Mouse (Mus musculus) liver, embryonic 15.5 days (tissue): ENCODE measurements around the gene Olfr552. TPM values are rescaled to one million over a fixed set of nuclear protein-coding genes. Genes with fewer than 3 reads are reported as not detected.

Experiments
- ATAC-seq: fragments of 200-750 bp; cut with Nextera tagmentation; 2 replicates; pipeline ENCODE4 v1.8.0; 2017; ENCODE audit warnings: moderate number of reproducible peaks, mild to moderate bottlenecking, moderate library complexity; ENCODE audit not compliant: insufficient read depth
- H3K27ac ChIP-seq: fragments of 300-500 bp; sonication (generic); replicated peaks from 2 replicates; pipeline ENCODE4 v1.5.1; 2015; ENCODE audit warnings: mild to moderate bottlenecking, inconsistent platforms
- H3K27me3 ChIP-seq: fragments of 300-500 bp; sonication (generic); 2 replicates; pipeline ENCODE4 v1.6.1; 2015; ENCODE audit warnings: mild to moderate bottlenecking, inconsistent platforms
- H3K36me3 ChIP-seq: fragments of 300-500 bp; sonication (generic); replicated peaks from 2 replicates; pipeline ENCODE4 v1.6.1; 2015; ENCODE audit warnings: moderate library complexity, mild to moderate bottlenecking, inconsistent platforms
- H3K4me1 ChIP-seq: fragments of 300-500 bp; sonication (generic); replicated peaks from 2 replicates; pipeline ENCODE4 v1.6.1; 2015; ENCODE audit warnings: inconsistent platforms
- H3K4me2 ChIP-seq: fragments of 300-500 bp; sonication (generic); 2 replicates; pipeline ENCODE4 v1.6.1; 2015; ENCODE audit warnings: moderate library complexity, mild to moderate bottlenecking, inconsistent platforms
- H3K4me3 ChIP-seq: fragments of 300-500 bp; sonication (generic); replicated peaks from 2 replicates; pipeline ENCODE4 v1.5.1; 2015; ENCODE audit warnings: mild to moderate bottlenecking, inconsistent platforms
- H3K9ac ChIP-seq: fragments of 300-500 bp; sonication (generic); 2 replicates; pipeline ENCODE4 v1.6.1; 2015; ENCODE audit warnings: moderate library complexity, mild to moderate bottlenecking, inconsistent platforms
- H3K9me3 ChIP-seq: fragments of 300-500 bp; sonication (generic); replicated peaks from 2 replicates; pipeline ENCODE4 v1.6.1; 2016; ENCODE audit warnings: inconsistent platforms
- WGBS: fragments of 180-500 bp; shearing (Covaris S2); methylation state at CpG from one replicate; pipeline ENCODE4 v1.1.7; 2015; ENCODE audit warnings: mixed read lengths; ENCODE audit not compliant: insufficient replicate concordance; 5-methylcytosine and 5-hydroxymethylcytosine counted together
- polyA plus RNA-seq: library from polyadenylated mRNA; unstranded; fragments of >200 nt; fragmentation: Nextera tagmentation; extraction: Ambion mirVana; gene quantifications from 2 replicates; pipeline ENCODE4 v1.2.1, GENCODE M21; 2015

Olfr552 gene
- polyA plus RNA-seq = not detected in 2 replicates

DNA sequence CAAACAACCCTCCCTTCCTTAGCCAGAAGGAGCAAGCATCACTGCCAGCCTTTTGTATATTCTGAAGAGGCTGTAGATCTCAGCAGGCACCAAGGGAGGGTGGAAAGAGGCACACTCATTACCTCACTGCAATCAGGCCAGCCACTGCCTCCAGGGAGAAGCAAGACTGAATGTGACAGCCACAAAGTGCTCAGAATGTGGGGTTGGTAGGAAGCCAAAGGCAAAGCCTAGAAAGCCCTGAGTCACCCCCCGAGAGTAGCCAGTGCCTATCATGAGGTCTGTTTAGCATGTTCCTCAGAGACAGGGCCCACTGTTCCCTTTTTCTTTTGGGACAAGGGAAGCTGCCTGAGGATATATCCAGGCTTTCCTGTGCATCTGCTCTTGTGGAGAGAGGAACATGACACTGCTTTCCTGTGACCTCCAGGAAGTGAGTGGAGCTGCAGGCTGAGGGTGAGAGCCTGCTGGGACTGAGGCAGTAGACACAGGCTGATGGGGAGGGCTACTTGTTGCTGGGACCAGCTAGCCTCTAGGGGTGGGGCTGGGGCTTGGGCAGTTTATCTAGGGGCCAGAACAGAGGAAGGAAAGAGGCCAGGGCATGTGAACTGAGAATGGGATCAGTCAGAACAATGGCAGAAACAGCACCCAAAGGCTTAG is at the start of gene Olfr552:
Gene Olfr552 (plus strand): TSS at position 393 of the 654 bp plus-strand sequence.
- Histone ChIP-seq H3K27ac (no peak within 1 kb of the TSS), H3K4me1 (no peaks in the 10 kb centered on the region), H3K36me3 (no peaks in the 10 kb centered on the region), H3K4me2 (no peak within 1 kb of the TSS), H3K9me3 (no peaks in the 10 kb centered on the region), H3K4me3 (no peak within 1 kb of the TSS), H3K9ac (no peak within 1 kb of the TSS), H3K27me3 (no peaks in the 10 kb centered on the region)
- 36% methylated on average over 1 of the region's 1 CpGs for WGBS
- no peak for ATAC-seq

DNA sequence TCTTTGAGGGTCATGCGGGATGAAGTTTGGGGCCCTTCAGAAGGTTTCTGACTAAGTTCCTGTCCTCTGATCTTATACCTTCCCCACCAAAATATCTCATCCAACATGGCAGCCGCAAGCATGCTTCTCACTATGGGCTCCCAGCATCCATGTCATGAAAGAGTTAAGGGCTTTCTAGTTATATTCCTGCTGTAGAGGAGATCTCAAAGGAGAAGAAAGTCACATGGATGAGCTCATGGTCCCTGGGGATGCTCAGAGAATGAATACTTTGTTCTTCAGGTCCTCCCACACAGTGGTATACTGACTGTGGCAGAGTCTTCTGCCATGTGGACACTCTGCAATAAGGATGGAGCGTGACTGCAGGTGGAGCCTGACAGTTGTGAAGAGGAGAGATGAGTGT is 48.0 kb upstream of the Olfr552 start, which contains the start of gene Olfr549:
Gene Olfr549 (plus strand): TSS at position 301 of the 400 bp plus-strand sequence.
- H3K4me2 ChIP-seq = no peak within 1 kb of the TSS
- no peak for ATAC-seq
- WGBS = 63% methylated on average over 3 of the region's 3 CpGs
- H3K9me3 ChIP-seq = no peaks in the 10 kb centered on the region
- H3K27ac ChIP-seq = no peak within 1 kb of the TSS
- H3K4me1 ChIP-seq = no peaks in the 10 kb centered on the region
- H3K27me3 ChIP-seq = no peaks in the 10 kb centered on the region
- H3K9ac ChIP-seq = no peak within 1 kb of the TSS
- no peak within 1 kb of the TSS for H3K4me3 ChIP-seq
- no peaks in the 10 kb centered on the region for H3K36me3 ChIP-seq

DNA sequence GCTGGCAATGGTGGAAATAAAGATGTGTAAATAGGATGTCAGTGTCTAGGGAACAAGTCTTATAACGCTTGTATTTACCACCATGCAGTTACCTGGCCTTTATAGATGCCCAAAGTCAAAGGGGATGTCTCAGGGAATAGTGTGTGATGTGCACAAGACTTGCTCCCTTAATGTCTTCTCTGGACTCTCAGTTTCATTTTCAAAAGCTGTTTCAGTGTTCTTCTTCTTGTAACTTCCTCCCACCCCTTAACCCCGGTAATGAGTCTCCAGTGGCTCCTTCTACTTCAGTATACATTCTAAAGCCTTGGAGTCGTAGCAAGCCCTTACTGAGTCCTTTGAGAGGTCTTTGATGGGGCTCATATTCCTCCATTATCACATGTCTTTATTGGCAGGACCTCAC is 44.3 kb upstream of the Olfr552 start:
- ATAC-seq = no peak

DNA sequence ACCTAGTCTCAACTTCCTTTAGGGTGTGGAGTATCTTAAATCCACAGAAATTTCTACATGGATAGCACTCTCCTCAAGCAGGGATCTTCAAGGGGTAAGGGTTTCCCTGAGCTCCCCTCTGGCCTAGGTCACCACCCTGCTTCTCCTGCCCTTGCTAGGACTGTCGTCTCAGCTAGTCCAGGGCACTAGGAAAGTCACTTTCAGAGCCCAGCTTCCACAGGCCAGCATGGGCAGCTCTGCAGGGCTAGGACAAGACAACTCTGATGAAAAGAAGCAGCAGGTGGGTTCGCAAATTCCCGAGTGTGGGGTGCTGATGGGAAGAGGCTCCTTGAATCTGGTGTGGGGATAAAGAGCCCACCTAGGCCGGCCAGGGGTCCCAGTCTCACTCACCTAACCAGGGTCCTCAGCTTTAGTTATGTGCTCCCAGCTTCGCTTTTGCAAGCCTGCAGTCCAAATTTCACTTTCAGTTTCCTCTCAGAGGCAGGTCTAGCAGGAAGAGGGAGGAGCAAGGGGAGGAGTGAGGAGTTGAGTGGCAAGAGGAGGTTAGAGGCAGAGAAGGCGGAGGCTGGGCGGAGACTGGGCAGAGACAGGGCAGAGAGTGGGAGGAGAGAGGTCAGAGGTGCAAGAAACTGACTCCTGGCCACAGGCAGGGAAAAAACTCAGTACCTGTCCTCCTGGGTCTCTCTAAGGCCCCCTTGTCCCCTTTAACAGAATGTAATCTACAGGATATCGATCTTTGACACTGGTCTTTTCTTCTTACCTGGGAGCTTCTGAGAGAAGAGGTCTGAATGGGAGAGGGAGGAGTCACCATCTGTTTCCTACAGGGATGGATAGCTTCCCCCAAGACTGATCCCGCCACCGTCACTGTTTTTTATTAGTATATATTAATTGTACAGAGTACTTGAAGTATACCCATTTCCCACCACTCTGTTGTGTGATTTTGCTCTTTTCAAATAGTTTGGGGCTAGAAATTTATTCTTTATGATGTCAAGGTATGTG is 32.3 kb upstream of the Olfr552 start, which contains the start of gene Trim21:
Gene Trim21 (minus strand): TSS at position 488 of the 999 bp plus-strand sequence.
- no peaks in the 10 kb centered on the region for H3K9me3 ChIP-seq
- peak within 1 kb of the TSS; percentile 65 for H3K27ac ChIP-seq
- peak within 1 kb of the TSS; percentile 75 for H3K4me3 ChIP-seq
- peak within 1 kb of the TSS; percentile 64 for H3K9ac ChIP-seq
- no peaks in the 10 kb centered on the region for H3K27me3 ChIP-seq
- peaks cover 24% of the 10 kb centered on the region for H3K36me3 ChIP-seq
- peak; percentile 99 for ATAC-seq
- peak within 1 kb of the TSS; percentile 83 for H3K4me2 ChIP-seq
- H3K4me1 ChIP-seq = peaks cover 19% of the 10 kb centered on the region
- WGBS = 6% methylated on average over 10 of the region's 10 CpGs

More for the DNA sequence above, 44.3 kb upstream of the Olfr552 start:
- H3K36me3 ChIP-seq = no peaks in the 10 kb centered on the region
- H3K4me2 ChIP-seq = no peak overlapping the region
- no peak overlapping the region for H3K27ac ChIP-seq
- no peaks in the 10 kb centered on the region for H3K9me3 ChIP-seq
- H3K4me1 ChIP-seq = no peaks in the 10 kb centered on the region
- no peak overlapping the region for H3K9ac ChIP-seq
- no peaks in the 10 kb centered on the region for H3K27me3 ChIP-seq
- H3K4me3 ChIP-seq = no peak overlapping the region
- 42% methylated on average over 3 of the region's 3 CpGs for WGBS

DNA sequence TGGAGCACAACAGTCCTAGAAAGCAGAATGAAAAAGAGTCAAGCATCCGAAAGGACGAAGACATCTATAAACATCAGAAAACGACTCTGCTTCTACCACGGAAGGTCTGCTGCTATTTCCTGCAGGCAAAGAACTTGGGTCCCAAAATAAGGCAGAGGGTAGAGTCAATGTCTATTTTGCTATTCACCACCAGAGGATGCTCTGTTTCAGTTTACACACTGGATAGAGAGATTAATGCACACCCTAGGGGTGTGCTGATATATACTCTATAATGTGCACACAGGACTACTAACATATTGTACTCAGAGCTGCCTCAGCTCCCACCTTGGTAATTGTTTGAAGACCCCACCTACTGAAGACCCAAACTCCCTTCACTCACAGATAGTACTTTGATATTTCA is 31.4 kb upstream of the Olfr552 start:
- no peaks in the 10 kb centered on the region for H3K27me3 ChIP-seq
- H3K9me3 ChIP-seq = no peaks in the 10 kb centered on the region
- H3K4me2 ChIP-seq = no peak overlapping the region
- peaks cover 16% of the 10 kb centered on the region for H3K36me3 ChIP-seq
- no peak overlapping the region for H3K9ac ChIP-seq
- peaks cover 19% of the 10 kb centered on the region for H3K4me1 ChIP-seq
- 74% methylated on average over 4 of the region's 4 CpGs for WGBS
- ATAC-seq = no peak
- H3K4me3 ChIP-seq = no peak overlapping the region
- no peak overlapping the region for H3K27ac ChIP-seq

DNA sequence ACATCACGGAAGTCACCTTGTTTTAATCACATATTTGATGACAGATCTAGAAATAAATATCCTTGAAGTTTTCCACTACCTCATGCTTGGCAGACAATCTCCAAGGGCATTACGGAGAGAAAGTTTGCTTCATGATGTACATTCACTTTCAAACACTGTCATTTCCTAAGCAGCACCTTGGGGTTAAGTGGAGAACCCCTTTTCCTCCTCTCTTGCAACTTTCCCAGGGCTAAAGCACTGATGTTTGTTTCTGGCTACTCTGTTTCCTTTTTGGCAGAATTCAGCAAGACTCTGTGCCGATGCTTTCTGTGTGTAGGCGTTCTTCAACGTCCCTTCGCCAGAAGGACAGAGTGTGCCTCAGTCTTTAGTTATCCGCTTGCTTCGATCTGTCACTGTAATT is 26.4 kb upstream of the Olfr552 start, which contains the start of gene Olfr550:
Gene Olfr550 (plus strand): TSS at position 301 of the 400 bp plus-strand sequence.
- ATAC-seq = no peak
- Histone ChIP-seq H3K36me3 (no peaks in the 10 kb centered on the region), H3K9ac (no peak within 1 kb of the TSS), H3K27ac (no peak within 1 kb of the TSS), H3K4me1 (no peaks in the 10 kb centered on the region), H3K4me2 (no peak within 1 kb of the TSS), H3K27me3 (no peaks in the 10 kb centered on the region), H3K4me3 (no peak within 1 kb of the TSS), H3K9me3 (no peaks in the 10 kb centered on the region)
- 75% methylated on average over 8 of the region's 8 CpGs for WGBS

DNA sequence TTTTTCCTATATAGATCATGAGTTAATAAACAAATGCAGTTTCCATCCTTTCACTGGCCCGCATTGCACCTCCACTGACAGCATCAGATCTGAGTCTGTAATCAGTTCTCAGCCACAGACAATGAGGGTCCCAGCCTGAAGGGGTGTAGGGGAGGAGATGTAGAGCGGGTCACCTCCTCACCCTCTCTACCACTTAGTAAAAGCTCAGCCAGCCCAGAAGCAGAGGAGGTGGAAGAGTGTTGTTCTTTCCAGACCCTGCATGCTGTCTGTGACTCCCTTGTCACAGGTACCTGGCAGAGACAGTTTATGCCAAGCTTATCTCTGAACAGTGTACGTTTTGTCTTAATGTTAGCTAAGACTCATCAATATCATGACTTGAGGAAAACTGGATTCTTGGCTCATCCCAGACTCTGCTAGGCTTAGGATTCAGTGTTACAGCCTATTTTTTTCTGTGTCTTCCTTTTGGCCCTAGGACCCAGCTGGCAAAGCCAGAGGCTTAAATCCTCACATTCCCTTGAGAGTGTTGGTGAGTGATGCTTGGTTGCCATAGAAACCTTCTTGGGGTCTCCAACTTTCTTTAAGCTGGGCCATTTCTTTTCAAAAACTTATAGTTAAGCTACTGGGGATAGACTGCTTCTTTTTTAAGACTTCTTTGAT is 24.3 kb upstream of the Olfr552 start:
- Histone ChIP-seq H3K36me3 (no peaks in the 10 kb centered on the region), H3K9me3 (no peaks in the 10 kb centered on the region), H3K27me3 (no peaks in the 10 kb centered on the region), H3K4me3 (no peak overlapping the region), H3K4me2 (no peak overlapping the region), H3K4me1 (no peaks in the 10 kb centered on the region), H3K9ac (no peak overlapping the region), H3K27ac (no peak overlapping the region)
- 58% methylated on average over 3 of the region's 3 CpGs for WGBS
- no peak for ATAC-seq

DNA sequence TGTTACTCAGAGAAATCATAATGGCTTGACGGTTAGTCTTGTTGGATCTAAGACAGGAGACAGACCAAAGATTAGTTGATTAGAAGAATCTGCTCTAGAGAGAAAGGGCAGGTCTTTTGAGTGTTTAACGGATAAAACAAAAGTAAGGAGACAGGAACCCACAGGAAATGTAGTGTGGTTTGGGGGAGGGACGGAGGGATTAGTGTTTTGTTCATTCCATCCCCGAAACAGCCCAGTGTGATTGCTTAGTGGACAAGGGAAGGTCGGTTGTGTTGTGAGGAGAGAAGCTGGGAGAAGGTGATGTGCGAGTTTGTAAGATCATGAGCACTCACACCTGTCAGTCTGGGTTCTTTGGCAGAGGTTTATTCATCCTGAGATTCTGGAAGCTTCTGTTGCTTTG is 21.6 kb upstream of the Olfr552 start:
- Histone ChIP-seq H3K9ac (no peak overlapping the region), H3K4me2 (no peak overlapping the region), H3K9me3 (no peaks in the 10 kb centered on the region), H3K4me1 (no peaks in the 10 kb centered on the region), H3K27me3 (no peaks in the 10 kb centered on the region), H3K36me3 (no peaks in the 10 kb centered on the region), H3K27ac (no peak overlapping the region), H3K4me3 (no peak overlapping the region)
- ATAC-seq = no peak
- WGBS = 10% methylated on average over 6 of the region's 6 CpGs

DNA sequence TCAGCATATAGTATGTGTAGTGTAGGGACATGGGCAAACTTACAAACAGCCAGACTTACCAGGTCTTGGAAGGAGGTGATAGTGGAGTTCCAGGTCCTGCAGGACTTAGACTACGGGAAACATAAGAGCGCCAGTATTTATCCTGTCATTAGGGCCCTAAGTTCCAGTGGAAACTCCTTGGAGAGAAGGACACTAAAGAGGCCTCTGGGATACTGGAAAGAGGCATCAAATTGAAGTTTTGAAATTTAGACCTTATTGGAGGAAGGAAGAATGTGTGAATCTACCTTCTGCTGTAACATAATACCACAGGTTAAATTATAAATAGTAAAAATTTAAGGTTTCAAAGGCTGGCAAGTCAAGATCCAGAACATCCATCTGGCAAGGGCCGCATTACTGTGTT is 5.8 kb upstream of the Olfr552 start, which contains the start of gene Olfr551:
Gene Olfr551 (minus strand): TSS at position 101 of the 400 bp plus-strand sequence.
- no peak within 1 kb of the TSS for H3K4me3 ChIP-seq
- ATAC-seq = no peak
- WGBS = 79% methylated on average over 3 of the region's 3 CpGs
- no peaks in the 10 kb centered on the region for H3K27me3 ChIP-seq
- H3K4me2 ChIP-seq = no peak within 1 kb of the TSS
- H3K9me3 ChIP-seq = no peaks in the 10 kb centered on the region
- H3K27ac ChIP-seq = no peak within 1 kb of the TSS
- H3K36me3 ChIP-seq = no peaks in the 10 kb centered on the region
- H3K9ac ChIP-seq = no peak within 1 kb of the TSS
- H3K4me1 ChIP-seq = no peaks in the 10 kb centered on the region

DNA sequence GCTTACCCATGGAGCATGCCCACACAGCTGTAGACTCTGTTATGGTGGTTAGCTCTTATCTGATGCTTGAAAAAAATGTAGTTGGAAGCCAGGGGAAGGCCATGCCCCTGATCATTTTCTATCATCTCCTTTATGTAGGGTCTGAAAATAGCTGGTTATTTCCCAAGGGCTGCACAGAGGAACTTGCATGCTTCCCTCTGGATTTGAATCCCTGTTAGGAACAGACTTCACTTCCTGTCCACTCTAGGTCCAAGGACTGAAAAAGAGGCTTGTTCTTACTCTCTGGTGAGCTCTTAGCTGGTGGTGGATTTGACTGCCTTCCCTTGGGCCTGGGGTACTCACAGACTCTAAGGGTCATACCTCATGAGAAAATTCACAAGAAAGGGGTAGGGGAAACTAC is 20.5 kb downstream of the Olfr552 start, which contains the start of gene Olfr553:
Gene Olfr553 (minus strand): TSS at position 101 of the 400 bp plus-strand sequence.
- Histone ChIP-seq H3K9me3 (no peaks in the 10 kb centered on the region), H3K4me3 (no peak within 1 kb of the TSS), H3K27me3 (no peaks in the 10 kb centered on the region), H3K4me1 (no peaks in the 10 kb centered on the region), H3K36me3 (no peaks in the 10 kb centered on the region), H3K27ac (no peak within 1 kb of the TSS), H3K4me2 (no peak within 1 kb of the TSS), H3K9ac (no peak within 1 kb of the TSS)
- no peak for ATAC-seq
